Mouse (Mus musculus): Measurements from ENCODE around the gene Krtap5-2. TPM values are rescaled to one million over a fixed set of nuclear protein-coding genes. Genes with fewer than 3 reads are reported as not detected.
"Not testable (repeated sequence)": the region's sequence is repeated elsewhere in the genome, so short reads cannot be mapped to it uniquely, and the experiment has no call there.

The Krtap5-2 gene
- polyA plus RNA-seq (2016; fragmentation: Nextera tagmentation; extraction: Ambion mirVana), result not detected in 2 replicates

GRCm38 (mm10) chr7:142175905-142176304, at the start of gene Krtap5-2:
Krtap5-2 (minus strand) TSS chr7:142176005.
- not testable (repeated sequence) for H3K9ac ChIP-seq; H3K27me3 ChIP-seq (replicated peaks); ATAC-seq (ENCODE audit: insufficient number of reproducible peaks, low FRiP score); H3K4me2 ChIP-seq; H3K4me1 ChIP-seq (replicated peaks); H3K27ac ChIP-seq (ENCODE audit: poor library complexity, severe bottlenecking); H3K9me3 ChIP-seq (replicated peaks); H3K4me3 ChIP-seq; H3K36me3 ChIP-seq

- 21% methylated on average over 2 of the region's 2 CpGs for WGBS
Observed at GRCm38 (mm10) chr7:142224518-142224917, 48.7 kb upstream of the Krtap5-2 start.

GRCm38 (mm10) chr7:142212136-142212535, 36.3 kb upstream of the Krtap5-2 start:
- not testable (repeated sequence) for H3K9me3 ChIP-seq (replicated peaks); H3K27ac ChIP-seq (ENCODE audit: poor library complexity, severe bottlenecking); H3K4me2 ChIP-seq; H3K4me3 ChIP-seq; H3K36me3 ChIP-seq; H3K4me1 ChIP-seq (replicated peaks); H3K9ac ChIP-seq; ATAC-seq (ENCODE audit: insufficient number of reproducible peaks, low FRiP score)
- H3K27me3 ChIP-seq (replicated peaks), result peaks cover 13% of the 10 kb centered on the region; the same call in 1 of the 2 replicates
- 64% methylated on average over 1 of the region's 1 CpGs for WGBS

More at GRCm38 (mm10) chr7:142224518-142224917, 48.7 kb upstream of the Krtap5-2 start:
- Histone ChIP-seq H3K27me3 (replicated peaks) (no peaks in the 10 kb centered on the region), H3K27ac (ENCODE audit: poor library complexity, severe bottlenecking) (no peak overlapping the region), H3K9ac (no peak overlapping the region), H3K4me1 (replicated peaks) (peaks cover 5% of the 10 kb centered on the region; the same call in 1 of the 2 replicates), H3K36me3 (no peaks in the 10 kb centered on the region), H3K4me3 (no peak overlapping the region), H3K9me3 (replicated peaks) (no peaks in the 10 kb centered on the region), H3K4me2 (no peak overlapping the region)
- ATAC-seq (ENCODE audit: insufficient number of reproducible peaks, low FRiP score), result no peak

DNA sequence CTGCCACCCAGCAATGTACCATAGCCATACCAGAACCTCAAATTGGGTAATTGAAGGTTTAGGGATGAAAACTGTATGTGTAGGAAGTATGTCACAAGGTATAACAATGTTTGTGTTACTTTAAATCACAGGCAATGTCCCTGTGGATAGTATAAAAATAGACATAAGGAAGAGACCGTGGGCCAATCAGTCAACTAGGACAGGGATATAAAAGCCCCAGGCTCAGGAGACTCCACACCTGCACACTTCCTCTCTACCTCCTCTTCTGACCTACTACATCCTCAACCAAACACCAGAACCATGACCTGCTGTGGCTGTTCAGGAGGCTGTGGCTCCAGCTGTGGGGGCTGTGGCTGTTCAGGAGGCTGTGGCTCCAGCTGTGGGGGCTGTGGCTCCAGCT, 35.8 kb upstream of the Krtap5-2 start, which contains the start of gene Gm7579:
Gene Gm7579, plus strand, starts transcription at position 301 of the 400 bp plus-strand sequence.
- Histone ChIP-seq H3K4me3 (no peak within 1 kb of the TSS), H3K9ac (no peak within 1 kb of the TSS), H3K36me3 (no peaks in the 10 kb centered on the region), H3K27me3 (replicated peaks) (peaks cover 13% of the 10 kb centered on the region; the same call in 1 of the 2 replicates), H3K4me1 (replicated peaks) (no peaks in the 10 kb centered on the region), H3K9me3 (replicated peaks) (no peaks in the 10 kb centered on the region; the same call in 1 of the 2 replicates), H3K4me2 (no peak within 1 kb of the TSS), H3K27ac (ENCODE audit: poor library complexity, severe bottlenecking) (no peak within 1 kb of the TSS)
- 63% methylated on average over 1 of the region's 1 CpGs for WGBS
- no peak for ATAC-seq (ENCODE audit: insufficient number of reproducible peaks, low FRiP score)

DNA sequence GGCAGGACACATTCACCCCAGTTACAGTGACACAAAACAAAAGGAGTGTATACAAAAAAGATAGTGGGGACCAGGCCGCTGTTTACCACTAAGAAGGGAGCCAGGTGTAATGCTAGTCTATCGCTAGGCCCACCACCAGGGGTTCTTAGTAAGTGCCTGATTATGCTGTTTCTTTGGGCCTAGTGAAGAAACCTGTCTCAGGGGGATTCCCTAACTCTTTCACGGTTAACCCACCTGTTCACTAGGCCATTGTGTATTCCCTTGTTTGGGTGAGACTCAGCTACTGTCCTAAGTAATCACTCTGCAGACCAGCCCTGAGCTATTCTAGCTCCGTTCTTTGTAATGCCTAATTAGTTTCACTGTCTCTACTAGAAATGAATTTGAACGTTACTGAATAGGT, 31.1 kb upstream of the Krtap5-2 start:
- ATAC-seq (ENCODE audit: insufficient number of reproducible peaks, low FRiP score), result not testable (repeated sequence)

GRCm38 (mm10) chr7:142205488-142205887, 29.7 kb upstream of the Krtap5-2 start:
- Histone ChIP-seq H3K27me3 (replicated peaks) (0 out of 2 replicates have a peak, but pooled peaks cover 6% of the 10 kb centered on the region), H3K27ac (ENCODE audit: poor library complexity, severe bottlenecking) (no peak overlapping the region), H3K4me1 (replicated peaks) (no peaks in the 10 kb centered on the region), H3K36me3 (no peaks in the 10 kb centered on the region), H3K9me3 (replicated peaks) (no peaks in the 10 kb centered on the region), H3K4me3 (no peak overlapping the region), H3K4me2 (no peak overlapping the region), H3K9ac (no peak overlapping the region)
- no peak for ATAC-seq (ENCODE audit: insufficient number of reproducible peaks, low FRiP score)

More for the DNA sequence above, 31.1 kb upstream of the Krtap5-2 start:
- 77% methylated on average over 5 of the region's 5 CpGs for WGBS
- not testable (repeated sequence) for H3K4me1 ChIP-seq (replicated peaks); H3K27ac ChIP-seq (ENCODE audit: poor library complexity, severe bottlenecking); H3K9ac ChIP-seq; H3K9me3 ChIP-seq (replicated peaks); H3K4me2 ChIP-seq; H3K36me3 ChIP-seq; H3K4me3 ChIP-seq; H3K27me3 ChIP-seq (replicated peaks)

GRCm38 (mm10) chr7:142201064-142201463, 25.3 kb upstream of the Krtap5-2 start, which contains the start of gene Krtap5-3:
Krtap5-3 (plus strand) TSS chr7:142201364.
- no peaks in the 10 kb centered on the region for H3K36me3 ChIP-seq
- ATAC-seq (ENCODE audit: insufficient number of reproducible peaks, low FRiP score), result no peak
- H3K4me2 ChIP-seq, result no peak within 1 kb of the TSS
- no peak within 1 kb of the TSS for H3K4me3 ChIP-seq
- H3K4me1 ChIP-seq (replicated peaks), result no peaks in the 10 kb centered on the region
- no peak within 1 kb of the TSS for H3K9ac ChIP-seq
- H3K27me3 ChIP-seq (replicated peaks), result 0 out of 2 replicates have a peak, but pooled peaks cover 4% of the 10 kb centered on the region
- no peak within 1 kb of the TSS for H3K27ac ChIP-seq (ENCODE audit: poor library complexity, severe bottlenecking)
- WGBS, result 48% methylated on average over 1 of the region's 1 CpGs
- H3K9me3 ChIP-seq (replicated peaks), result no peaks in the 10 kb centered on the region

DNA sequence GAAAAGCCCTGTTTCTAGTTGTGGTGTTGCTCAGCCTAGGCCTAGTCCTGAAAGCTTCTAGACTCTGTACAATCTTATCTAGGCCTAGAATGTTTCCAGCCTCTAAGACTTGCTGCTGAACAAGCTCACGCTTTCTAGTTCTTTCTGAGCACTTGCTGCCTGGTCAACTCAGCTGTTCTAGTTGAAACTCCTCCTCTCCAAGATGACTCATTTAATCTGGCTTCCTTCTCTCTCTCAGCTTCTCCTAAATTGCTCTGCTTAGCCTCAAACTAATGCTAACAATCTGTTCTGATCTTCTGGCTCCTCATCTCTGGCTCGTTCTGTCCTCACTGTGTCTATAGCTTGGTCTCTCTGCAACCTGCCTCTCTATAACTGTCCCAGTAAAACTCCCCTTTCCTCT, 22.9 kb upstream of the Krtap5-2 start:
- Histone ChIP-seq H3K9ac (no peak overlapping the region), H3K27me3 (replicated peaks) (0 out of 2 replicates have a peak, but pooled peaks cover 4% of the 10 kb centered on the region), H3K4me3 (no peak overlapping the region), H3K4me1 (replicated peaks) (no peaks in the 10 kb centered on the region), H3K27ac (ENCODE audit: poor library complexity, severe bottlenecking) (no peak overlapping the region), H3K4me2 (no peak overlapping the region), H3K36me3 (no peaks in the 10 kb centered on the region), H3K9me3 (replicated peaks) (0 out of 2 replicates have a peak, but pooled peaks cover 7% of the 10 kb centered on the region)
- WGBS, result 63% methylated on average over 2 of the region's 2 CpGs
- ATAC-seq (ENCODE audit: insufficient number of reproducible peaks, low FRiP score), result no peak

GRCm38 (mm10) chr7:142190289-142190688, 14.5 kb upstream of the Krtap5-2 start, which contains the start of gene Gm10153:
Gm10153 (minus strand) TSS chr7:142190389.
- H3K27ac ChIP-seq (ENCODE audit: poor library complexity, severe bottlenecking), result no peak within 1 kb of the TSS
- no peak within 1 kb of the TSS for H3K4me3 ChIP-seq
- H3K9ac ChIP-seq, result no peak within 1 kb of the TSS
- WGBS, result 35% methylated on average over 2 of the region's 2 CpGs
- H3K9me3 ChIP-seq (replicated peaks), result 0 out of 2 replicates have a peak, but pooled peaks cover 7% of the 10 kb centered on the region
- no peaks in the 10 kb centered on the region for H3K4me1 ChIP-seq (replicated peaks)
- peaks cover 3% of the 10 kb centered on the region; the same call in 1 of the 2 replicates for H3K27me3 ChIP-seq (replicated peaks)
- no peaks in the 10 kb centered on the region for H3K36me3 ChIP-seq
- no peak for ATAC-seq (ENCODE audit: insufficient number of reproducible peaks, low FRiP score)
- H3K4me2 ChIP-seq, result no peak within 1 kb of the TSS

DNA sequence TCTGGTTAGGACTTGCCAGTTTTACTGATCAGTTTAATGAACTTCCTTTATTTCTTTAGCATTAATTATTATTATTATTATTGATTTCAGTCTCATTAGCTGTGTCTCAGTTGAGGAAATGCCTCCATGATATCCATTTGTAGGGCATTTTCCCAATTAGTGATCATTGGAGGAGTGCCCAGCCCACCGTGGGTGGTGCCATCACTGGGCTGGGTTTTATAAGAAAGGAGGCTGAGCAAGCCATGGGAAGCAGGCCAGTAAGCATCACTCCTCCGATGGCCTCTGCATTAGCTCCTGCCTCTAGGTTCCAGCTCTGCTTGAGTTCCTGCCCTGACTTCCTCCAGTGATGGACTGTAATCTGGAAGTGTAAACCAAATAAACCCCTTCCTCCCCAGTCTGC, 12.4 kb upstream of the Krtap5-2 start:
- no peaks in the 10 kb centered on the region for H3K4me1 ChIP-seq (replicated peaks)
- WGBS, result 67% methylated on average over 2 of the region's 2 CpGs

GRCm38 (mm10) chr7:142181021-142181420, 5.2 kb upstream of the Krtap5-2 start:
- Histone ChIP-seq H3K4me1 (replicated peaks) (no peaks in the 10 kb centered on the region), H3K9me3 (replicated peaks) (no peaks in the 10 kb centered on the region; the same call in 1 of the 2 replicates), H3K27ac (ENCODE audit: poor library complexity, severe bottlenecking) (no peak overlapping the region), H3K36me3 (no peaks in the 10 kb centered on the region), H3K4me2 (no peak overlapping the region), H3K4me3 (no peak overlapping the region), H3K27me3 (replicated peaks) (no peaks in the 10 kb centered on the region), H3K9ac (no peak overlapping the region)
- ATAC-seq (ENCODE audit: insufficient number of reproducible peaks, low FRiP score), result no peak
- 39% methylated on average over 1 of the region's 1 CpGs for WGBS

More for the DNA sequence above, 12.4 kb upstream of the Krtap5-2 start:
- Histone ChIP-seq H3K4me3 (no peak overlapping the region), H3K27me3 (replicated peaks) (peaks cover 3% of the 10 kb centered on the region; the same call in 1 of the 2 replicates), H3K36me3 (no peaks in the 10 kb centered on the region), H3K9me3 (replicated peaks) (no peaks in the 10 kb centered on the region), H3K4me2 (no peak overlapping the region), H3K9ac (no peak overlapping the region), H3K27ac (ENCODE audit: poor library complexity, severe bottlenecking) (no peak overlapping the region)
- no peak for ATAC-seq (ENCODE audit: insufficient number of reproducible peaks, low FRiP score)

DNA sequence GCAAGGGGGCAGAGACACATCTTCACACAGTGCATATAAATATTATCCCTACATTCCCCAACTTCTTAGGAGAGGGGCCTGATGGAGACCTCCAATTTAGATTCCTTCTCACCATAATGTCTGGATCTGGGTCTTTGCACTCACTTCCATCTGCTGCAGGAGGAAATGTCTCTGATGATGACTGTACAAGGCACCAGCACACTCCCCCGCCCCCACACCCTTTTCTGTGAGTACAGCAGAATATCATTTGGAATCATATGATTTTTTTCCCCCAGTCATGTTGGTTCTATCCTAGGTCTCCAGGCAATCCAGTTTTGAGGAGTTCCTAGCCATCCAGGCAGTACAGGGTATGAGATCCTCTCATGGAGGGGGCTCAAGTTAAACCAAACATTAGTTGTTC, 2.9 kb upstream of the Krtap5-2 start:
- no peak for ATAC-seq (ENCODE audit: insufficient number of reproducible peaks, low FRiP score)
- Histone ChIP-seq H3K4me2 (no peak overlapping the region), H3K9ac (no peak overlapping the region), H3K9me3 (replicated peaks) (no peaks in the 10 kb centered on the region; the same call in 1 of the 2 replicates), H3K27me3 (replicated peaks) (no peaks in the 10 kb centered on the region), H3K4me1 (replicated peaks) (no peaks in the 10 kb centered on the region), H3K4me3 (no peak overlapping the region), H3K27ac (ENCODE audit: poor library complexity, severe bottlenecking) (no peak overlapping the region), H3K36me3 (no peaks in the 10 kb centered on the region)
- WGBS, result 63% methylated on average over 1 of the region's 1 CpGs

All from heart, embryonic 12.5 days (tissue).